Mouse (Mus musculus) lung, adult 2 months (tissue): ENCODE data around the gene Pnliprp2. TPM values are rescaled to one million over a fixed set of nuclear protein-coding genes. Genes with fewer than 3 reads are reported as not detected.

ENCODE experiments used
- DNase-seq: peaks from one replicate; pipeline ENCODE4 v3.0.0; 2022
- H3K4me1 ChIP-seq: fragments of 200-500 bp; 2 replicates; pipeline ENCODE4 v1.6.1; 2011; ENCODE audit warnings: low read length; ENCODE audit not compliant: control insufficient read depth, insufficient read depth
- H3K4me3 ChIP-seq: fragments of 200-500 bp; replicated peaks from 2 replicates; pipeline ENCODE3; 2011; ENCODE audit warnings: low read depth, mild to moderate bottlenecking, control low read depth, low read length; ENCODE audit errors: extremely low read depth
- CTCF ChIP-seq: fragments of 200-500 bp; IDR thresholded peaks from 2 replicates; pipeline ENCODE4 v1.5.1; 2011; ENCODE audit warnings: mild to moderate bottlenecking, low read length, control low read depth; ENCODE audit not compliant: insufficient read depth
- POLR2A ChIP-seq: fragments of 200-500 bp; IDR thresholded peaks from 2 replicates; pipeline ENCODE4 v1.6.1; 2011; ENCODE audit warnings: low read depth, mild to moderate bottlenecking, control low read depth, low read length, borderline replicate concordance; ENCODE audit errors: extremely low read depth
- WGBS: fragments of 180-500 bp; shearing (Covaris S2); methylation state at CpG from one replicate; pipeline ENCODE4 v1.1.7; 2018; 5-methylcytosine and 5-hydroxymethylcytosine counted together
- polyA plus RNA-seq: library from polyadenylated mRNA; depleted of rRNA; stranded (reverse); fragments of >200 nt; gene quantifications from 2 replicates; pipeline ENCODE4 v1.2.3, GENCODE M21; 2012

Pnliprp2 gene
- polyA plus RNA-seq, 1 experiment: not detected

DNA sequence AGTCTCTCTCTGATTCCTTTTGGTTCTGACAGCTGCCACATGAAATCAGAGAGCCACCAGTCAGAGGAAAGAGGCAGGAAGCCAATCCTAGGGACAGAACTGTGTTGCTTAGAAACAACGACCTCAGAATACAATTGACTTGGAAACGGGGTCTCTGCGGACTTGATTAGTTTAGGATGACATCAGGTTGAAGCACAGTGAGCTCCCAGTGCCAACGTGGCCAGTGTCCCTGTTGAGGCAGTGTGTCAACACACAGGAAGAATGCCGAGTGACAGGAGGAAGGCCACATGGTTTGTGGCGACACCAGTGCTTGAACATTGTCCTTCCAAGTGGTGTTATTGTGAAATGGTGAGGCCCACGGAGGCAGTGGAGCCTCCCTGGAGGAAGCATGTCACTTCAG is 24.4 kb downstream of the Pnliprp2 start:
- Histone ChIP-seq H3K4me3 (no peak overlapping the region), H3K4me1 (no peaks in the 10 kb centered on the region)
- DNase-seq: no peak
- TF ChIP-seq CTCF (no peak), POLR2A (no peak)
- WGBS: 13% methylated on average over 7 of the region's 7 CpGs

DNA sequence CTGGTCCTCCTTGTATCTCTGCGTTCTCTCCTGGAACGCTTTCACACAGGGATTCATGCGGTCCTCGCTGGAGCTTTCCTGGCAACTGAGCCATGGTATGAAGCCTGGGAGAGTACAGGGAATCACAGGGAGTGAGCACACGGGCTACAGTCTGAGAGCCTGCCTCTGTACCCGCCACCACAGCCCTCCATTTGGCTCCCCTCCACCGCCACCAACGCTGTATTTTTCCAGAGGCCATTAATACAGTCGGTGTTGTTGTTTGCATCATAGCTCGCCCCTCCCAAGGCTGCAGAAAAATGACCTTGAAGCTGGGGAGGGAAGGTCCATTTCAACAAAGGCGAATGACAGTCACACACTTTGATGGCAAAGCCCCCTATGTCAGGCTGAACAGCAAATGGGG is 29.7 kb downstream of the Pnliprp2 start:
- 68% methylated on average over 11 of the region's 11 CpGs for WGBS

DNA sequence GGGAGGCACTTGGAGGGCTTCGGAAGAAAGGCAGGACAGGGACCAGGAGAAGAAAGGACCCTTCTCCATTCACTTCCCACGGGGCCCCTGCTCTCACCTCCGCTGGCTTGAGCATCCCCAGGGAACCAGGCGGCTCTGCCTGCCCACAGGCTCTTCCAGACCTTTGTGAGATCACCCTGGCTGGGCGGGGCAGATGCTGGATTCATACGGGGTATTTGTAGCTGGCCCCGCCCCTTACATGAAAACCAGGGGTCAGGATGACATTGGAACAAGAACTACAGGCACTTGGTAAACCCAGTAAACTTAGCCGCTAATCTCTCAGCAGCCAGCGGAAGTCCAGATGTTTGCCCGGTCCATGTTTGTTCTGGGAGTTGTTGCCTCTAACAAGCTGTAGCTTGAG is 34.8 kb downstream of the Pnliprp2 start, which contains the start of gene 1700019N19Rik:
Gene 1700019N19Rik (minus strand): TSS at position 178 of the 400 bp plus-strand sequence.
- Histone ChIP-seq H3K4me1 (no peaks in the 10 kb centered on the region), H3K4me3 (no peak within 1 kb of the TSS)
- TF ChIP-seq CTCF (no peak), POLR2A (no peak)
- no peak for DNase-seq
- 44% methylated on average over 10 of the region's 10 CpGs for WGBS

More for the DNA sequence above, 29.7 kb downstream of the Pnliprp2 start:
- TF ChIP-seq CTCF (no peak), POLR2A (no peak)
- Histone ChIP-seq H3K4me3 (no peak overlapping the region), H3K4me1 (no peaks in the 10 kb centered on the region)
- DNase-seq: no peak

DNA sequence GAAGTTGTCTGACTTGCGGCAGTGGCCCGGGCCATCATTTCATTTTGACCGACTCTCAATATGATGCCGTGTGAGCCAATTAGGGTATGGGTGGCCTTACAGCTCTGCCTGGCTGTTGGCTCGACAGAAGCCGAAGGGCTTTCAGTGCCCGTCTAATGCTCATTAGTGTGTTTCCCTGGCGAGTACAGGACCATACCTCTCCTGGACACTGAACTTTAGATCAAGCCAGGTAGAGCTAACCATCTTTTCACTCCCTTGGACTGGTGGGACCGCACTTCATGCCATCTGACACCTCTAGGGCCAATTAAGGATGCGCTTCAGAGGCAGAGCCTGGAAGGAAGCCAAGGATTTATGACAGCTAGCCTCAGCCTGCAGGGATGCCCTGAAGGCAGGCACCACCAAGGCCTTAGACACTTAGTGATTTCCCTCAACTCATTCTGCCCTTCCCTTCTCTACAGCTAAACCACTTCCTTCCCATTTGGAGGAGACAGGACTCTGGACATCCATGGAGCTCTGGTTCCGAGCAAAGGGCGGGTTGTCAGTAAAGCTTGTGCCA is 35.7 kb downstream of the Pnliprp2 start:
- DNase-seq: no peak
- H3K4me1 ChIP-seq: no peaks in the 10 kb centered on the region
- WGBS: 78% methylated on average over 12 of the region's 12 CpGs
- TF ChIP-seq CTCF: no peak
- no peak for TF ChIP-seq POLR2A
- H3K4me3 ChIP-seq: no peak overlapping the region

DNA sequence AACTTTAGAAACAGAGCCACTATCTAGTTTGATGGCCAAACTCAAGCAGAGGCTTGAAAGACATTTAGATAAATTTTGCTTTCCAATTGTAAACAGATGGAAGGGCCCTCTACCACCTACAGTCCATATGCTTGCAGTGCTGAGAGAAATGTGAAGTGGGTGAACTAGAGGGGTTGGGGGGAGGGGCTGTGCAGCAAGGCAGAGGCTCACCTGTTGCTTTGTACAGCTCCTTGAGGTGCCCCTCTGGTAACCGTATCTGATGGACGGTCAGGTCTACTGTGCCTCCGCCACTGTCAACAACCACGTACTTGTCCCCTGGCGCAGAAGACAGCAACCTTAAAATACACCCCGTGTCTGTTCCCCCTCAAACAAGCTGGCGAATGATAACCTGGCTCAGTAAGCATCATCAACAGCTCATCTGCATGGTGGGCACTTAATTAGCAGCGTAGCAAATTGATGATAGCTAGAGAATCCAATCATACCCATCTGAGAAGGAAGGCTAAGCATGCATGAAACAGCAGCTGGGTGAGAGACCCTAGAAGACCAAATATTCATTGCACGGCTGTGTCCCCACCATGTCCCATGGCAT is 45.8 kb downstream of the Pnliprp2 start:
- Histone ChIP-seq H3K4me3 (no peak overlapping the region), H3K4me1 (no peaks in the 10 kb centered on the region)
- no peak for DNase-seq
- 81% methylated on average over 9 of the region's 9 CpGs for WGBS
- TF ChIP-seq POLR2A (no peak), CTCF (no peak)

DNA sequence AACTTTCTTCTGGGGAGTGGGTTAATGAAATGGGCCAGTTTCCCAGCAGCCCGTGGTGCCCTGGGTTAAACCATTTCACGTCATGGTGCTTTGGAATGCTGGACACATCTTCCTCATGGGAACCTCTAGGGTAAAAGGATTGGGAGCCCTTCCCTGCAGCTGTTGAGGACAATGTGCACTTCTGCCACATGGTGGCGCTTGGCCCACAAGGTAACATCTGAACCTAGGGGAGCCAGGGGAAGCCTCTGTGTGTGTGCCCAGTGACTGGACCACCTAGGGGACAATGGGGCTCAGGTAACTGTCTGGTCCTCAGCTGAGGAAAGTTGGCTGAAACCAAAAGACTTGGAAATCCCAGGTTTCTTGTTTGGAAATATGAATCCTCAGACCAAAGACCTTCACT is 46.8 kb downstream of the Pnliprp2 start:
- WGBS: 4% methylated on average over 3 of the region's 3 CpGs
- Histone ChIP-seq H3K4me3 (no peak overlapping the region), H3K4me1 (no peaks in the 10 kb centered on the region)
- TF ChIP-seq POLR2A (no peak), CTCF (peak; percentile 89)
- peak; percentile 62 for DNase-seq

DNA sequence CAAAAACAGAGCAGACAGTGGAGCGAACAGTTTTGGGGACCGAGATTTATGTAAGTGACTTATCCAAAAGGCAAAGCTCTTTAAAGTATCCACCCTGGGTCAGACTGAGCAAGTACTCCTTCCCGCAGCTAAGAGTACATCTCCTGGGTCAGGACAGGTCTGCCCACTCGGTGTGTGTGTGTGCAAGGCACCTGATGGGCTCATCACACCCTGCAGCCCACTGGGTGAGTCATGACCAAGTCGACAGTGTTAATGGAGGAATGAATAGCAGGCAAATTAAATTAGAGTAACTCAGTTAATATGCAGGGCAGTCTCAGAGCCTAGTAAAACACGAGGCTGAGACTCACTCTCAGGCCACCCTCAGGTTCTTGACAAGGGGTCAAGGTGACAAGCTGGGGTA is 49.3 kb downstream of the Pnliprp2 start:
- TF ChIP-seq POLR2A (no peak), CTCF (no peak)
- 81% methylated on average over 6 of the region's 6 CpGs for WGBS
- no peak for DNase-seq
- Histone ChIP-seq H3K4me3 (no peak overlapping the region), H3K4me1 (no peaks in the 10 kb centered on the region)

DNA sequence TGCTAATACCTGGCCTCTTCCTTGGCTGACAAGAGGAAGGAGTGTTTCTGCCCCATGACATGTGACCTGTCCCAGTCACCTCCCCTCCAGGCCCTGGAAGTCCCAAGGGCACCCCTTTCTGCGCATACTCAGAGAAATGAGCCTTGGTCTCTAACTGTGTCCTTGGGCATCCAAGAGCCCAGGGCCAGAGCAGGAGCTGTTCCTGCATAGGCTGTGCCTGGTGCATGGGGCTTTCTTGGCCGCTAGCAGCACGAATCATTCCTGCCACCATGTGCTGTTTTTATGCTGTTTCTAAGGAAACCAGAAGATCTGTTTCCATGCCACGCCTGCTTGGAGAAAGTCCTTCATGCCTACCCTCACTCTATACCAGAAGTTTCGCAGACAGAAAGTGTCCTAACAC is 51.0 kb downstream of the Pnliprp2 start:
- TF ChIP-seq CTCF (no peak), POLR2A (no peak)
- H3K4me1 ChIP-seq: no peaks in the 10 kb centered on the region
- H3K4me3 ChIP-seq: no peak overlapping the region
- DNase-seq: no peak
- 81% methylated on average over 5 of the region's 5 CpGs for WGBS

DNA sequence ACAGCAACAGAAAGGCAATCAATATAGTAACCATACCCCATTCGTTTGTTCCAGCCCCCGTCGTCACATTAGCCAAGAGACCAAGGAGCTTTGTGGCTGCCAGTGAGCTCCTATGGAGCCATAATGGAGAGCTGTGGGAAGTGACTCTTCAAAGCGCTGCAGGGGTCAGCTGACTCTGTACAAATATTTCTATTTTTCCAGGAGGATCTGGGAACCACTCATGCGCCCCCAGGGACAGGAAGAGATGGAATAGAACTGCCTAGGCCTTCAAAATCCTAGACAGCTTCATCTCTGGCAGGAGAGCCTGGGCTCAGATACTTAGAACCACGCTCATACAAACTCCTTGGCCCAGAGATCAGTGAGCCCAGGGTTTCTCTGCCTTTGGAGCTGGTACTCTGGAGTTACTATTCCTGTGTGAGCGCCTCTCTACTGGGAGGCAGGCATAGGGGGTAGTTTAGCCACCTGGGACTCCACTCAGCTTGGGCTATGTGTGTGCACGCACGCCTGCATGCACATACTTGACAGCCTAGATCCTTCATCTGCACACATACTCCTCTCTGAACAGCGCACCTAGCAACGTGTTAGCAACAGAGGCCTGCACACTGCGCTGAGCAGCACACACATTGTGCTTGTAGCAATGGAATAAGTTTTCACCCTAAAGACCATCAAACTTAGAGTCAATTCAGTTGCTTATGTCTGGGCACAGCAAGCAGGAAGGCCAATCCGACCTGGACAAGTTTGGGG is 55.8 kb downstream of the Pnliprp2 start:
- H3K4me1 ChIP-seq: 0 out of 2 replicates have a peak, but pooled peaks cover 2% of the 10 kb centered on the region

More for the DNA sequence above, 55.8 kb downstream of the Pnliprp2 start:
- no peak overlapping the region for H3K4me3 ChIP-seq
- TF ChIP-seq CTCF (no peak), POLR2A (no peak)
- WGBS: 85% methylated on average over 13 of the region's 13 CpGs
- DNase-seq: no peak
